Mouse (Mus musculus): ENCODE data around the gene Hikeshi.

Gene Hikeshi

GRCm38 (mm10) chr7:89913432-89914158, 27.4 kb downstream of the Hikeshi start:
- no peak for DNase-seq (ENCODE audit: low spot score in 2 of 2)

GRCm38 (mm10) chr7:89912356-89912755, 28.6 kb downstream of the Hikeshi start:
- no peak for DNase-seq (ENCODE audit: low spot score in 2 of 2)

GRCm38 (mm10) chr7:89909711-89910110, 31.3 kb downstream of the Hikeshi start:
- DNase-seq (ENCODE audit: low spot score in 2 of 2), result no peak

GRCm38 (mm10) chr7:89908899-89909621, 31.9 kb downstream of the Hikeshi start:
- DNase-seq (ENCODE audit: low spot score in 2 of 2), result no peak

- DNase-seq (ENCODE audit: low spot score in 2 of 2), result no peak
Observed at GRCm38 (mm10) chr7:89908421-89908820, 32.6 kb downstream of the Hikeshi start.

GRCm38 (mm10) chr7:89907950-89908349, 33.1 kb downstream of the Hikeshi start:
- peak; percentile 64 to 82 for DNase-seq (ENCODE audit: low spot score in 2 of 2)

GRCm38 (mm10) chr7:89903442-89904343, 37.3 kb downstream of the Hikeshi start, which contains the start of gene Ccdc81:
Gene Ccdc81 (minus strand): TSS chr7:89903629.
- DNase-seq (ENCODE audit: low spot score in 2 of 2), result no peak

GRCm38 (mm10) chr7:89903007-89903406, 38.0 kb downstream of the Hikeshi start:
- no peak for DNase-seq (ENCODE audit: low spot score in 2 of 2)

GRCm38 (mm10) chr7:89891856-89892255, 49.1 kb downstream of the Hikeshi start:
- DNase-seq (ENCODE audit: low spot score in 2 of 2), result peak in 1 of 2 experiments; percentile 32

- no peak for DNase-seq (ENCODE audit: low spot score in 2 of 2)
Observed at GRCm38 (mm10) chr7:89891412-89891811, 49.6 kb downstream of the Hikeshi start.

GRCm38 (mm10) chr7:89884551-89884950, 56.5 kb downstream of the Hikeshi start:
- DNase-seq (ENCODE audit: low spot score in 2 of 2), result no peak

- DNase-seq (ENCODE audit: low spot score in 2 of 2), result no peak
Observed at GRCm38 (mm10) chr7:89879686-89880085, 61.3 kb downstream of the Hikeshi start.
